Mouse (Mus musculus): ENCODE results near the gene Eipr1.

DNA sequence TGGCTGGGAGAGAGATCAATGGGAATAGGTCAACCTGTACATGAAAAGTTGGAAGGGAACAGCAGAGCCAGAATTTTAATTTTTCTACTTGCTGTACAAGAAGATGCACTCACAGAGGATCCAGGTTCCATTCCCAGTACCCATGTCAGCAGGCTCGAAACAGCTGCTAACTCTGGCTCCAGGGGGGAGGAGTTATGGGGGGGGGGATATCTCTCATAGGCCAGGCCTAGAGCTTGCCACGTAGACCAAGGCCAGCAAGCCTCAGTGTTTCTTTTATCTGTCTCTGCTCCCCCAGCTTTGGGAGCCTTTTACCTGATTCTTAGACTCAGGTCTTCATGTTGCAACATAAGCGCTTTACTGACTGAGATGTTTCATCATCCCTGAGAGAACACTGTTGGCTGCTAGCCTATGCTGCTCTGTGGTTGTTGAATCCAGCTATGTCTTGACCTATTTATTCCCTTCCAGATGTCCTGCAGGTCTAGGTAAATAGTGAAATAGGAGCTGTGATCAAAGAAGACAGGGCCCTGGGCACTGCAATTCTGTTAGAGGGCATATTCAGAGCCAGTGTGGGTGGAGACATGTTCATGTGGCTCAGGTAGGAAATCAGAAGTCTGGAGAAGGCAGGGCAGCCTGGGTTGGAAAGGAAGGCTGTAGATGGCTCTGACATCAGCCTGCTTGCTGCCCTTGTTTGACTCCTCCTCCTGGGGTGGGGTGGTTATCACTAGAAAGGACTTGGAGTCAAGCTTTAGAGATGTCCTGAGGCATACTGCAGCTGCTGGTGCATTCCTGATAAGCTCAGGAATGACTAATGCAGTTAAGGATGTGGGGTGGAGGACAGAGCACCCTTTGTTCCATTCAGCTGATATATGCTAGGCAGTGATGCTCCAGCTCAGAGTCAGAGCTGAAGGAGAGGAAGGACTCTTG lies 53.2 kb downstream of the Eipr1 start:
- no peak for TF ChIP-seq CTCF (IDR thresholded peaks at IDR 0.05; ENCODE audit: control insufficient read depth, insufficient read depth, insufficient replicate concordance, low read depth, low read length)
- TF ChIP-seq POLR2A (IDR thresholded peaks at IDR 0.05; ENCODE audit: control insufficient read depth, low read depth, low read length), result no peak

Measured in testis, adult 2 months (tissue).